In genomic region chr11:52283596-52284571, GRCm38 (mm10) we compare ENCODE assay signal across 8 mouse cellular contexts. TPM values are rescaled to one million over a fixed set of nuclear protein-coding genes. Genes with fewer than 3 reads are reported as not detected.
DNase-seq lines count a peak whose midpoint lies in the region; ATAC-seq and TF ChIP-seq lines count a peak whose summit lies in the region.

No protein-coding gene starts in this region.

- peak; percentile 55 for ATAC-seq in inflammation-experienced regulatory T-cells, adult 6 months
- ATAC-seq in liver, embryonic 12.5 days = no peak

- 13% methylated on average over 44 of the region's 44 CpGs for WGBS in liver, embryonic 12.5 days (ENCODE audit: insufficient replicate concordance)

- no peaks in the 10 kb centered on the region for H3K9me3 ChIP-seq in liver, embryonic 12.5 days (replicated peaks)

- no peaks in the 10 kb centered on the region for H3K36me3 ChIP-seq in liver, embryonic 12.5 days

- H3K4me2 ChIP-seq in liver, embryonic 12.5 days = peak overlapping the region; percentile 80

- H3K4me3 ChIP-seq in liver, embryonic 12.5 days = peak overlapping the region; percentile 65

- H3K4me1 ChIP-seq in liver, embryonic 12.5 days = peaks cover 32% of the 10 kb centered on the region

- H3K9ac ChIP-seq in liver, embryonic 12.5 days = no peak overlapping the region

- TF ChIP-seq CTCF in brain, embryonic 14.5 days (IDR thresholded peaks at IDR 0.05; ENCODE audit: borderline replicate concordance, extremely low read depth, insufficient read depth, insufficient read length) = no peak

- DNase-seq in layer of hippocampus, postnatal 10 days (ENCODE audit: low spot score in 2 of 2) = peak; percentile 47 to 60
- no peak for DNase-seq in layer of hippocampus, adult 9-11 months
- DNase-seq in brain, embryonic 14.5 days (ENCODE audit: low read depth) = peak; percentile 69
- peak; percentile 22 for DNase-seq in gonadal fat pad, adult 2 months (ENCODE audit: low read depth)
- DNase-seq in neural tube, embryonic 10.5 days (ENCODE audit: extremely low spot score, low spot score) = peak; percentile 67
- peak; percentile 80 for DNase-seq in thymus, postnatal 4 days

- H3K27me3 ChIP-seq in liver, embryonic 12.5 days (replicated peaks) = peaks cover 88% of the 10 kb centered on the region

- H3K27ac ChIP-seq in liver, embryonic 12.5 days = no peak overlapping the region

- no peak for TF ChIP-seq POLR2A in brain, embryonic 14.5 days (IDR thresholded peaks at IDR 0.05; ENCODE audit: borderline replicate concordance, extremely low read depth, insufficient read depth, insufficient read length, poor library complexity, severe bottlenecking)

RNA-seq across cellular contexts. Expression of gene Tcf7, which starts 1.1 kb away (rescaled TPM):
- 1 to 10 TPM; 5.9 to 6.7 TPM for total RNA-seq in layer of hippocampus, postnatal 10 days (2021)
- 8.2 and 10.3 TPM in 2 replicates for polyA plus RNA-seq in brain, embryonic 14.5 days (2012; rRNA removed)
- 66.3 and 92.5 TPM in 2 replicates for polyA plus RNA-seq in gonadal fat pad, adult 2 months (2012; rRNA removed)
- 100 to 1,000 TPM; 144 to 447 (median 399) TPM for polyA plus RNA-seq in inflammation-experienced regulatory T-cells, adult 6 months (2017; shearing (Covaris generic))
- 3.8 and 4.4 TPM in 2 replicates for polyA plus RNA-seq in liver, embryonic 12.5 days (2016; fragmentation: Nextera tagmentation; extraction: Ambion mirVana)

RNA-seq across cellular contexts. Expression of gene Skp1a, which starts 52.1 kb away (rescaled TPM):
- 100 to 1,000 TPM; 464 to 465 TPM for total RNA-seq in layer of hippocampus, postnatal 10 days (2021)
- 231 and 285 TPM in 2 replicates for polyA plus RNA-seq in brain, embryonic 14.5 days (2012; rRNA removed)
- 38.5 and 43.8 TPM in 2 replicates for polyA plus RNA-seq in gonadal fat pad, adult 2 months (2012; rRNA removed)
- 100 to 1,000 TPM; 274 to 332 (median 300) TPM for polyA plus RNA-seq in inflammation-experienced regulatory T-cells, adult 6 months (2017; shearing (Covaris generic))
- polyA plus RNA-seq in liver, embryonic 12.5 days (2016; fragmentation: Nextera tagmentation; extraction: Ambion mirVana) = 384 and 391 TPM in 2 replicates
